Mouse (Mus musculus) brain, embryonic 14.5 days (tissue): ENCODE data around the gene Itpkc.

Experiments
- CTCF ChIP-seq: fragments of 200-500 bp; IDR thresholded peaks from 2 replicates; pipeline ENCODE4 v1.5.1; 2012; ENCODE audit warnings: inconsistent platforms, mild to moderate bottlenecking, moderate library complexity, borderline replicate concordance; ENCODE audit not compliant: insufficient read depth, insufficient read length; ENCODE audit errors: extremely low read depth
- POLR2A ChIP-seq: fragments of 200-500 bp; IDR thresholded peaks from 2 replicates; pipeline ENCODE4 v1.6.1; 2012; ENCODE audit warnings: mild to moderate bottlenecking, inconsistent platforms, borderline replicate concordance; ENCODE audit not compliant: poor library complexity, insufficient read depth, insufficient read length, severe bottlenecking; ENCODE audit errors: extremely low read depth

GRCm38 (mm10) chr7:27198779-27199178, 29.7 kb downstream of the Itpkc start:
- TF ChIP-seq CTCF (no peak), POLR2A (no peak)
